Mouse (Mus musculus) hindbrain, embryonic 12.5 days (tissue): ENCODE data around the gene Gnb5. TPM values are rescaled to one million over a fixed set of nuclear protein-coding genes. Genes with fewer than 3 reads are reported as not detected.

Source experiments
- ATAC-seq: fragments of 200-750 bp; cut with Nextera tagmentation; 2 replicates; pipeline ENCODE4 v1.8.0; 2017; ENCODE audit warnings: moderate TSS enrichment; ENCODE audit not compliant: low FRiP score
- H3K27ac ChIP-seq: fragments of 300-500 bp; sonication (generic); 2 replicates; pipeline ENCODE4 v1.5.1; 2016; ENCODE audit warnings: mild to moderate bottlenecking
- H3K27me3 ChIP-seq: fragments of 300-500 bp; sonication (generic); 2 replicates; pipeline ENCODE4 v1.6.1; 2016; ENCODE audit warnings: mild to moderate bottlenecking
- H3K36me3 ChIP-seq: fragments of 300-500 bp; sonication (generic); 2 replicates; pipeline ENCODE4 v1.6.1; 2016; ENCODE audit warnings: mild to moderate bottlenecking
- H3K4me1 ChIP-seq: fragments of 300-500 bp; sonication (generic); 2 replicates; pipeline ENCODE4 v1.6.1; 2016
- H3K4me2 ChIP-seq: fragments of 300-500 bp; sonication (generic); replicated peaks from 2 replicates; pipeline ENCODE4 v1.6.1; 2016; ENCODE audit warnings: mild to moderate bottlenecking
- H3K4me3 ChIP-seq: fragments of 300-500 bp; sonication (generic); 2 replicates; pipeline ENCODE4 v1.5.1; 2016; ENCODE audit warnings: mild to moderate bottlenecking
- H3K9ac ChIP-seq: fragments of 300-500 bp; sonication (generic); 2 replicates; pipeline ENCODE4 v1.6.1; 2016; ENCODE audit warnings: mild to moderate bottlenecking, moderate library complexity
- H3K9me3 ChIP-seq: fragments of 300-500 bp; sonication (generic); replicated peaks from 2 replicates; pipeline ENCODE4 v1.6.1; 2016; ENCODE audit warnings: mild to moderate bottlenecking
- WGBS: fragments of 180-500 bp; shearing (Covaris S2); methylation state at CpG from one replicate; pipeline ENCODE4 v1.1.7; 2016; 5-methylcytosine and 5-hydroxymethylcytosine counted together
- polyA plus RNA-seq: library from polyadenylated mRNA; unstranded; fragments of >200 nt; fragmentation: Nextera tagmentation; extraction: Ambion mirVana; gene quantifications from 2 replicates; pipeline ENCODE4 v1.2.1, GENCODE M21; 2016

Gnb5 gene
- polyA plus RNA-seq, 1 experiment from 2014 or later = 33.4 TPM

GRCm38 (mm10) chr9:75330821-75331220 lies 24.7 kb downstream of the Gnb5 start:
- no peak overlapping the region for H3K9ac ChIP-seq
- H3K9me3 ChIP-seq = no peaks in the 10 kb centered on the region
- H3K4me3 ChIP-seq = no peak overlapping the region
- peaks cover 46% of the 10 kb centered on the region for H3K36me3 ChIP-seq
- no peaks in the 10 kb centered on the region for H3K27me3 ChIP-seq
- H3K4me1 ChIP-seq = no peaks in the 10 kb centered on the region
- 84% methylated on average over 8 of the region's 8 CpGs for WGBS
- no peak for ATAC-seq
- H3K4me2 ChIP-seq = no peak overlapping the region
- H3K27ac ChIP-seq = no peak overlapping the region

GRCm38 (mm10) chr9:75334440-75334839 lies 28.4 kb downstream of the Gnb5 start:
- Histone ChIP-seq H3K4me2 (no peak overlapping the region), H3K4me3 (no peak overlapping the region), H3K9ac (no peak overlapping the region), H3K27me3 (no peaks in the 10 kb centered on the region), H3K36me3 (peaks cover 68% of the 10 kb centered on the region), H3K9me3 (no peaks in the 10 kb centered on the region), H3K4me1 (no peaks in the 10 kb centered on the region), H3K27ac (no peak overlapping the region)
- WGBS = 89% methylated on average over 4 of the region's 4 CpGs
- ATAC-seq = no peak

GRCm38 (mm10) chr9:75338016-75338415 lies 31.9 kb downstream of the Gnb5 start:
- WGBS = 94% methylated on average over 6 of the region's 6 CpGs
- peaks cover 66% of the 10 kb centered on the region for H3K36me3 ChIP-seq
- no peak overlapping the region for H3K9ac ChIP-seq

GRCm38 (mm10) chr9:75342433-75342832 lies 36.3 kb downstream of the Gnb5 start:
- 85% methylated on average over 4 of the region's 4 CpGs for WGBS
- H3K4me2 ChIP-seq = no peak overlapping the region
- no peaks in the 10 kb centered on the region for H3K27me3 ChIP-seq
- no peak for ATAC-seq
- no peaks in the 10 kb centered on the region for H3K4me1 ChIP-seq
- H3K27ac ChIP-seq = no peak overlapping the region
- H3K4me3 ChIP-seq = no peak overlapping the region
- H3K9ac ChIP-seq = no peak overlapping the region
- H3K9me3 ChIP-seq = no peaks in the 10 kb centered on the region
- peaks cover 58% of the 10 kb centered on the region for H3K36me3 ChIP-seq

More at GRCm38 (mm10) chr9:75338016-75338415, 31.9 kb downstream of the Gnb5 start:
- Histone ChIP-seq H3K9me3 (no peaks in the 10 kb centered on the region), H3K27ac (no peak overlapping the region), H3K4me1 (no peaks in the 10 kb centered on the region), H3K4me2 (no peak overlapping the region), H3K4me3 (no peak overlapping the region), H3K27me3 (no peaks in the 10 kb centered on the region)
- no peak for ATAC-seq

- 97% methylated on average over 5 of the region's 5 CpGs for WGBS
- ATAC-seq = no peak
- Histone ChIP-seq H3K9ac (no peak within 1 kb of the TSS), H3K27ac (no peak within 1 kb of the TSS), H3K27me3 (no peaks in the 10 kb centered on the region), H3K4me1 (no peaks in the 10 kb centered on the region), H3K9me3 (no peaks in the 10 kb centered on the region), H3K4me3 (no peak within 1 kb of the TSS), H3K36me3 (peaks cover 29% of the 10 kb centered on the region; the same call in 1 of the 2 replicates), H3K4me2 (no peak within 1 kb of the TSS)
Measured at GRCm38 (mm10) chr9:75347458-75347857, 41.4 kb downstream of the Gnb5 start, which contains the start of gene Bcl2l10. Gene Bcl2l10 (plus strand): TSS chr9:75347758.

GRCm38 (mm10) chr9:75348066-75348465 lies 42.0 kb downstream of the Gnb5 start:
- no peaks in the 10 kb centered on the region for H3K27me3 ChIP-seq
- ATAC-seq = no peak
- no peak overlapping the region for H3K4me3 ChIP-seq
- no peak overlapping the region for H3K4me2 ChIP-seq
- no peaks in the 10 kb centered on the region for H3K9me3 ChIP-seq
- no peak overlapping the region for H3K27ac ChIP-seq
- H3K9ac ChIP-seq = no peak overlapping the region
- no peaks in the 10 kb centered on the region for H3K4me1 ChIP-seq
- peaks cover 23% of the 10 kb centered on the region; the same call in 1 of the 2 replicates for H3K36me3 ChIP-seq
- 96% methylated on average over 17 of the region's 17 CpGs for WGBS

- Histone ChIP-seq H3K4me1 (no peaks in the 10 kb centered on the region), H3K36me3 (peaks cover 19% of the 10 kb centered on the region; the same call in 1 of the 2 replicates), H3K9me3 (no peaks in the 10 kb centered on the region), H3K27ac (no peak overlapping the region), H3K27me3 (no peaks in the 10 kb centered on the region), H3K4me3 (no peak overlapping the region), H3K9ac (no peak overlapping the region), H3K4me2 (no peak overlapping the region)
- no peak for ATAC-seq
- 62% methylated on average over 3 of the region's 3 CpGs for WGBS
Measured at GRCm38 (mm10) chr9:75348641-75349040, 42.6 kb downstream of the Gnb5 start.

- Histone ChIP-seq H3K4me3 (no peak overlapping the region), H3K4me1 (no peaks in the 10 kb centered on the region), H3K9ac (no peak overlapping the region), H3K27ac (no peak overlapping the region), H3K4me2 (no peak overlapping the region), H3K9me3 (no peaks in the 10 kb centered on the region), H3K36me3 (no peaks in the 10 kb centered on the region), H3K27me3 (no peaks in the 10 kb centered on the region)
- 79% methylated on average over 8 of the region's 8 CpGs for WGBS
- ATAC-seq = no peak
Measured at GRCm38 (mm10) chr9:75353094-75353493, 47.0 kb downstream of the Gnb5 start.

GRCm38 (mm10) chr9:75355783-75356182 lies 49.7 kb downstream of the Gnb5 start:
- Histone ChIP-seq H3K4me2 (no peak overlapping the region), H3K36me3 (no peaks in the 10 kb centered on the region), H3K4me1 (no peaks in the 10 kb centered on the region), H3K27me3 (no peaks in the 10 kb centered on the region), H3K9ac (no peak overlapping the region), H3K9me3 (no peaks in the 10 kb centered on the region), H3K27ac (no peak overlapping the region), H3K4me3 (no peak overlapping the region)
- ATAC-seq = no peak
- 84% methylated on average over 4 of the region's 4 CpGs for WGBS

- Histone ChIP-seq H3K36me3 (no peaks in the 10 kb centered on the region), H3K27me3 (no peaks in the 10 kb centered on the region), H3K9ac (no peak overlapping the region), H3K27ac (no peak overlapping the region), H3K4me3 (no peak overlapping the region), H3K9me3 (no peaks in the 10 kb centered on the region), H3K4me2 (no peak overlapping the region), H3K4me1 (no peaks in the 10 kb centered on the region)
- no peak for ATAC-seq
- 88% methylated on average over 9 of the region's 9 CpGs for WGBS
Measured at GRCm38 (mm10) chr9:75357087-75357654, 51.1 kb downstream of the Gnb5 start.

- no peak for ATAC-seq
- no peak overlapping the region for H3K4me3 ChIP-seq
- no peaks in the 10 kb centered on the region for H3K27me3 ChIP-seq
- H3K36me3 ChIP-seq = no peaks in the 10 kb centered on the region
- H3K9me3 ChIP-seq = no peaks in the 10 kb centered on the region
- no peak overlapping the region for H3K4me2 ChIP-seq
- WGBS = 48% methylated on average over 5 of the region's 5 CpGs
- no peak overlapping the region for H3K27ac ChIP-seq
- no peaks in the 10 kb centered on the region for H3K4me1 ChIP-seq
- H3K9ac ChIP-seq = no peak overlapping the region
Measured at GRCm38 (mm10) chr9:75361699-75362098, 55.6 kb downstream of the Gnb5 start.

GRCm38 (mm10) chr9:75362201-75362600 lies 56.1 kb downstream of the Gnb5 start:
- H3K4me2 ChIP-seq = no peak overlapping the region
- H3K9me3 ChIP-seq = no peaks in the 10 kb centered on the region
- H3K27ac ChIP-seq = no peak overlapping the region
- H3K4me3 ChIP-seq = no peak overlapping the region
- no peaks in the 10 kb centered on the region for H3K36me3 ChIP-seq
- H3K9ac ChIP-seq = no peak overlapping the region
- WGBS = 91% methylated on average over 4 of the region's 4 CpGs
- no peaks in the 10 kb centered on the region for H3K27me3 ChIP-seq
- H3K4me1 ChIP-seq = no peaks in the 10 kb centered on the region
- no peak for ATAC-seq

- no peak overlapping the region for H3K4me3 ChIP-seq
- H3K9ac ChIP-seq = no peak overlapping the region
- H3K4me2 ChIP-seq = no peak overlapping the region
- no peaks in the 10 kb centered on the region for H3K36me3 ChIP-seq
- H3K4me1 ChIP-seq = no peaks in the 10 kb centered on the region
- 81% methylated on average over 5 of the region's 5 CpGs for WGBS
- no peaks in the 10 kb centered on the region for H3K9me3 ChIP-seq
- no peak for ATAC-seq
- H3K27me3 ChIP-seq = no peaks in the 10 kb centered on the region
- no peak overlapping the region for H3K27ac ChIP-seq
Measured at GRCm38 (mm10) chr9:75363001-75363400, 56.9 kb downstream of the Gnb5 start.
